Mouse (Mus musculus) liver, postnatal 0 days (tissue): ENCODE results near the gene Hacl1.

ENCODE experiments used
- CTCF ChIP-seq: sonication (generic); IDR thresholded peaks from 2 replicates; pipeline ENCODE4 v1.5.1; 2016; ENCODE audit warnings: antibody characterized with exemption, low read depth
- EP300 ChIP-seq: IDR thresholded peaks from 2 replicates; pipeline ENCODE4 v1.6.1; 2016; ENCODE audit warnings: antibody characterized with exemption, low read depth, mild to moderate bottlenecking

GRCm38 (mm10) chr14:31570131-31570951 lies 70.7 kb downstream of the Hacl1 start:
- no peak for TF ChIP-seq CTCF
- TF ChIP-seq EP300: peak; percentile 82
